Mouse (Mus musculus) kidney, embryonic 14.5 days (tissue): Measurements from ENCODE around the gene Cwc27. TPM values are rescaled to one million over a fixed set of nuclear protein-coding genes. Genes with fewer than 3 reads are reported as not detected.

Source experiments
- ATAC-seq: fragments of 200-750 bp; cut with Nextera tagmentation; 2 replicates; pipeline ENCODE4 v1.8.0; 2017; ENCODE audit warnings: moderate number of reproducible peaks, mild to moderate bottlenecking, moderate TSS enrichment, moderate library complexity; ENCODE audit not compliant: low FRiP score, low TSS enrichment
- H3K27ac ChIP-seq: fragments of 300-500 bp; sonication (generic); 2 replicates; pipeline ENCODE4 v1.5.1; 2014; ENCODE audit warnings: low read depth, mild to moderate bottlenecking, low read length, moderate library complexity, mixed read lengths
- H3K27me3 ChIP-seq: fragments of 300-500 bp; sonication (generic); 2 replicates; pipeline ENCODE4 v1.6.1; 2014; ENCODE audit warnings: mild to moderate bottlenecking, low read length; ENCODE audit not compliant: control insufficient read depth, insufficient read depth
- H3K36me3 ChIP-seq: fragments of 300-500 bp; sonication (generic); 2 replicates; pipeline ENCODE4 v1.6.1; 2014; ENCODE audit warnings: low read length, mixed read lengths; ENCODE audit not compliant: control insufficient read depth, insufficient read depth
- H3K4me1 ChIP-seq: fragments of 300-500 bp; sonication (generic); 2 replicates; pipeline ENCODE4 v1.6.1; 2014; ENCODE audit warnings: low read length, mixed read lengths; ENCODE audit not compliant: control insufficient read depth, insufficient read depth
- H3K4me2 ChIP-seq: fragments of 300-500 bp; sonication (generic); replicated peaks from 2 replicates; pipeline ENCODE4 v1.6.1; 2014; ENCODE audit warnings: low read depth, mild to moderate bottlenecking, low read length
- H3K4me3 ChIP-seq: fragments of 300-500 bp; sonication (generic); 2 replicates; pipeline ENCODE4 v1.5.1; 2014; ENCODE audit warnings: mild to moderate bottlenecking, low read length
- H3K9ac ChIP-seq: fragments of 300-500 bp; sonication (generic); 2 replicates; pipeline ENCODE4 v1.6.1; 2014; ENCODE audit warnings: low read depth, mild to moderate bottlenecking, low read length, moderate library complexity
- H3K9me3 ChIP-seq: fragments of 300-500 bp; sonication (generic); 2 replicates; pipeline ENCODE4 v1.6.1; 2016; ENCODE audit warnings: low read length; ENCODE audit not compliant: control insufficient read depth
- WGBS: fragments of 180-500 bp; shearing (Covaris S2); extraction: QIAGEN DNeasy Blood & Tissue Kit; methylation state at CpG from one replicate; pipeline ENCODE4 v1.1.7; 2014; 5-methylcytosine and 5-hydroxymethylcytosine counted together
- polyA plus RNA-seq: library from polyadenylated mRNA; unstranded; fragments of >200 nt; fragmentation: Nextera tagmentation; extraction: Ambion mirVana; gene quantifications from 2 replicates; pipeline ENCODE4 v1.2.1, GENCODE M21; 2014

Gene Cwc27
- polyA plus RNA-seq, 1 experiment from 2014 or later = 37.2 TPM

DNA sequence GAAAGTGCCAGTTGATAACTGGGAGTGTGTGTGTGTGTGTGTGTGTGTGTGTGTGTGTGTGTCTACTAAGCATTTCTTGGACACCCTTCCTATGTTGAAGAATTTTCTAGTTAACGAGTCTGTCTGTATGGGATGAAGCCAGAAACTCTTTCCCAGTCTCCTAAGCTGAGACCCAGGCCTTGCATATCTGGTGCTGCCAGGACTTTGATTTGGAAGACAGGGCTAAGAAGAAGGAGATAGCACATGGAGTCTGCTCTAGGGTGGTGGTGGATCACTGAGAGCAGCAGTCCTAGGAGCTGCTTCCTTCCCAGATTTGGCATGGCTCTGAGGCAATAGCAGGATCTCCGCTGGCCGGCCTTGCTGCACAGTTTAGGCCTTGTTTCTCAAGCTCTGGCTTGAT lies 215.2 kb downstream of the Cwc27 start:
- Histone ChIP-seq H3K9ac (no peak overlapping the region), H3K4me2 (no peak overlapping the region), H3K36me3 (no peaks in the 10 kb centered on the region), H3K27ac (no peak overlapping the region), H3K27me3 (no peaks in the 10 kb centered on the region), H3K4me1 (no peaks in the 10 kb centered on the region), H3K4me3 (no peak overlapping the region), H3K9me3 (no peaks in the 10 kb centered on the region)
- ATAC-seq = no peak
- 95% methylated on average over 3 of the region's 3 CpGs for WGBS

DNA sequence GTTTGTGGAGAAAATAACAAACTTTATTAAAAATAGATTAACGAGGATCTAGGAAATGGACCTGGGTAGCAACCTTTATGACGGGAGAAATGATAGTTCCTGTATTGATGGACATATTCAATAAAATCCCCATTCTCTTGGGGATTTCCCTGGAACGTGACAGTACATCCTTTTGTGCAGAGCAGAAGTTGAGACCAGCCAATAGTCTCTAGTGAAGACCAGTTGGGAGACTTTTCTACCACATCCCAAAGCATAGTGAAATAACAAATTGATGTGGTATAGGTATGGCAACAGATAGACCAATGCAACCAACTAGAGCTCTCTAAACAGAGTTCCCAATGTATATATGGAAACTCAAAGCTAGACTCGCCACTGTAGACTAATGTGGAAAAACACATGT lies 220.7 kb downstream of the Cwc27 start:
- H3K4me2 ChIP-seq = no peak overlapping the region
- H3K36me3 ChIP-seq = no peaks in the 10 kb centered on the region
- ATAC-seq = no peak
- 94% methylated on average over 4 of the region's 4 CpGs for WGBS
- H3K9me3 ChIP-seq = no peaks in the 10 kb centered on the region
- no peak overlapping the region for H3K9ac ChIP-seq
- H3K27ac ChIP-seq = no peak overlapping the region
- H3K27me3 ChIP-seq = no peaks in the 10 kb centered on the region
- H3K4me3 ChIP-seq = no peak overlapping the region
- no peaks in the 10 kb centered on the region for H3K4me1 ChIP-seq

- no peaks in the 10 kb centered on the region for H3K36me3 ChIP-seq
- no peak overlapping the region for H3K27ac ChIP-seq
- H3K4me2 ChIP-seq = no peak overlapping the region
- H3K4me3 ChIP-seq = no peak overlapping the region
- H3K27me3 ChIP-seq = no peaks in the 10 kb centered on the region
- H3K9ac ChIP-seq = no peak overlapping the region
- 64% methylated on average over 4 of the region's 4 CpGs for WGBS
- peaks cover 5% of the 10 kb centered on the region; the same call in 1 of the 2 replicates for H3K4me1 ChIP-seq
- no peak for ATAC-seq
- no peaks in the 10 kb centered on the region for H3K9me3 ChIP-seq
Observed at GRCm38 (mm10) chr13:104594820-104595351, 222.1 kb downstream of the Cwc27 start.

- 92% methylated on average over 7 of the region's 7 CpGs for WGBS
- H3K9ac ChIP-seq = no peak overlapping the region
- no peak overlapping the region for H3K27ac ChIP-seq
- H3K4me3 ChIP-seq = no peak overlapping the region
- peaks cover 8% of the 10 kb centered on the region; the same call in 1 of the 2 replicates for H3K4me1 ChIP-seq
- ATAC-seq = no peak
- H3K36me3 ChIP-seq = no peaks in the 10 kb centered on the region
- H3K4me2 ChIP-seq = no peak overlapping the region
- H3K9me3 ChIP-seq = no peaks in the 10 kb centered on the region
- no peaks in the 10 kb centered on the region for H3K27me3 ChIP-seq
Observed at GRCm38 (mm10) chr13:104590931-104591330, 226.0 kb downstream of the Cwc27 start.

GRCm38 (mm10) chr13:104590097-104590607 lies 226.8 kb downstream of the Cwc27 start:
- 59% methylated on average over 11 of the region's 11 CpGs for WGBS
- Histone ChIP-seq H3K27ac (no peak overlapping the region), H3K36me3 (no peaks in the 10 kb centered on the region), H3K9ac (no peak overlapping the region), H3K4me2 (no peak overlapping the region), H3K4me3 (no peak overlapping the region), H3K9me3 (no peaks in the 10 kb centered on the region), H3K27me3 (no peaks in the 10 kb centered on the region), H3K4me1 (peaks cover 10% of the 10 kb centered on the region; the same call in 1 of the 2 replicates)
- ATAC-seq = peak; percentile 65

DNA sequence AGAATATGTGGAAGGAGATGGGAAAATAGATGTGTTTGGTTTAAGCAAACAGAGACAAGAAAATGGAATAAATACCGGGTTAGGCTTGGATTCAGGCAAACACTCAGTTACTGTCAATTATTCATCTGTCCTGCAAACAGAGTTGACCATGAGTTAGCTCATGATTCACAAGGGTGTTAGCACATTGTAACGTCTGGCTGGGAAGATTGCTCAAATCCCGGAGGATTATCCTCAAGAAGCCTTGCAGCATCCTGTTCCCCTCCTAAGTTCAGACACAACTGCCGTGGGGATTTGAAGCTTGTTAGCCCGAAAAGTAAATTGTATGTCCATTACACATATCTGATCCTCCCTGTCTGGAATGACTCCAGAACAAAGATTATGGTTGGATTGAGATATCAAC lies 228.6 kb downstream of the Cwc27 start:
- ATAC-seq = no peak
- H3K9me3 ChIP-seq = no peaks in the 10 kb centered on the region
- no peak overlapping the region for H3K27ac ChIP-seq
- H3K36me3 ChIP-seq = no peaks in the 10 kb centered on the region
- no peak overlapping the region for H3K4me2 ChIP-seq
- peaks cover 13% of the 10 kb centered on the region; the same call in 1 of the 2 replicates for H3K4me1 ChIP-seq
- no peak overlapping the region for H3K9ac ChIP-seq
- 75% methylated on average over 5 of the region's 5 CpGs for WGBS
- no peaks in the 10 kb centered on the region for H3K27me3 ChIP-seq
- H3K4me3 ChIP-seq = no peak overlapping the region

Other genes with a start within 250 kb of the Cwc27 start
- 29.0 and 32.1 TPM in 2 replicates for gene Srek1ip1, start 24.7 kb downstream of the Cwc27 start, polyA plus RNA-seq
- 0.87 and 2.4 TPM in 2 replicates for gene Shisal2b, start 46.8 kb upstream of the Cwc27 start, polyA plus RNA-seq
- 1.8 and 1.9 TPM in 2 replicates for gene Rgs7bp, start 237.8 kb upstream of the Cwc27 start, polyA plus RNA-seq